Mouse (Mus musculus): Measurements from ENCODE around the gene Pknox2. TPM values are rescaled to one million over a fixed set of nuclear protein-coding genes. Genes with fewer than 3 reads are reported as not detected.

Gene Pknox2
- polyA plus RNA-seq, 2 experiments from 2014 or later: not detected

DNA sequence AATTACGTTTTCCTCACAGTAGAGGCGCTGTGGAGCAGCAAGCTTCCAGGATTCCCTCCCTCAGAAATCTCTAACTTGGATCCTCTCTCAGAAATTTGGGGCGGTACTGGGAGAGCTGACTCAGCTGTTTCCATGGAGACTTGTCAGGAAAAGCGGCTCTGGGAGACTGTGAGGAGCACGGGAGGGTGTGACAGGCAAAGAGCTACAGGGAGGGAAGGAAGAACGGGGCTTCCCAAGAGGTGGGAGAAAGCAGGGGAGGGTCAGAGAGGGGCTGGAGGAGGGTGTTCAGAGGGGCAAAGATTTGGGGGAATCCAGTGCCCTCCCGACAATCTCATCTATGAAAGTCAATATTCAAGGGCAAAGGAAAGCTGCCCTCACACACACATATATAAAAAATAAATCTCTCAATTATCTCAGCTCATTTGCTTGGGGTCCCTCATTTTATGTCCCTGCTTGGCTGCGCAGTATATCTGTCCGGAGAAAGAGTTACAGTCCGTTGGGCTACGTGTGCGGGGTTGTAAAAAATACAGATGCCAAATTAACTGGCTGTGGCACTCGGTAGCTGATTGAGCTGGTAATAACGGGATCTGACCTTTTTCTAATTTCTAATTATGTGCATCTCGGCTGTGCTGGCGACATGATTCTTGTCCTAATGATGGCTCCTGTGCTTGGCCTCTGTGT lies 213.3 kb downstream of the Pknox2 start:
- no peak for ATAC-seq

DNA sequence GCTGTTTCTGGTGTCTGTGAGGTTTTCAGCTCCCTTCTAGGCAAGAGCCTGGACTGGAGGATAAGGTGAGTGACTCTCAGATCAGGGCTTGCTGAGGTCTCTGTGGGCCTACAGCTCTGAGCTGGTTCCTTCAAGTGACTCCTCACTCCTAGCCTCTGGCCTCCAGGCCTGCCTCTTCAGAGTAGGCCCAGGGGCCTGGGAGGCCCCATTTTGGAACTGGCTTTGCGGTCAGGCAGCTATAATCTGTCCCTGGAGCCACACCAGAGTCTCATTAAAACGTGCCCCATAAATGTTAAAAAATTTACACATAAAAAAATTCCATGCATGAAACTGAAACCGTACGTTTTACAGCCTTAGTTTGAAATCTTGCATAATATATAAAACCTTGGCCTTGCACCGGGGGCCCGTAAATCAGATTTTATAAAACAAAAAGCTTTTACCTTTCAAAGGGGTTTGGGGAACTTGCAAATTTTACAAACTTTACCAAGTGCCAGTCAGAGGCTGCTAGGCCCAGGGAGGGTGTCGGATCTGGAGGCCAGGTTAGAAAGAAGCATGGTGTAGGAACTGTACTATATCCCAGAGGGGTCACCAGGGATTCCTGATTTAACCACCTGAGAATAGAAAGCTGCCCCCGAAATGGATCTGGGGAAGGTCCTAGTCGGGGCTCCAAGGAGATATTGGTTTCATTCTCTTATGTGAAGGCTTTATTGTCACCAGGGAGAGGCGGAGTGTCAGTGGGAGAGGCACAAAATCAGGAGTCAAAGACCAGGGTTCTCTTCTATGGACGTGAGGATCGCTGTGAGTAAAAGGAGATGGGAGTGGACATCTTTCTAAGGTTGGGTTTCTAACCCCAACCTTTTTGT lies 214.0 kb downstream of the Pknox2 start:
- no peak for ATAC-seq

DNA sequence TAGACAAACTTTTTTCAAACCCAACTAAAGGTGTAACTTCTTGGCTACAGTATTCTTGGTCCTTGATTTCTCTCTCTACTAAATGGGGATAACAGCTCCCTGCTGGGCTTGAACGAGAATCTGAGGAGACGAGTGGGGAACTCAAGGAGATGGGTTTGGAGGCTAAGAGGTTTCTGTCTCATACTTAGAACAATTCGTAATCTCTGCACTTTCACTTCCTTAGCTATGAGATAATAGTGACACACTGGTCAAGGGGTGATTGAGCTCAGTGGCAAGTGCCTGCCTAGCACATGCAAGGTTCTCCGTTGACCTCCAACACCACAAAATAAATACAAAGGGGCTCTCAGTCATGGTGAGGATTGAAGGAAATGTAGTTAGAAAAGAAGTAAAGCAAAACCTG lies 215.6 kb downstream of the Pknox2 start:
- no peak for ATAC-seq

DNA sequence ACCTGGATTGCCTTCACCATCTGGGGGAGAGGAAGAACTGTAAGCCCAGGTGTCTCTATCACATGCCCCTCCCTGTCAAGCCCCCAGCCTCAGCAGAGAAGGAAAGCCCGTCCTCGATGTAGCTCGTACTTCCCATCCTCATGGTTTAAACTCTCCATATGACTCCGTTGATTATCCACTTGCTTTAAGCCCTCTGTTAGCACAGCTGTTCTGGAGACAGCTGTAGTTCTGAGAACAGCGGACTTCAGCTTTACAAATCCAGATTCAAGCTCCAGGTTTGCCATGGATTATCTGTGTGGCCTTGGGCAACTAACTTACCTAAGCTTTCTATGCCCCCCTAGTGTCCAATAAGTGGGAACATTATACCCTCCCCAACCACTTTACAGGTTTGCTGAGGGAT lies 223.5 kb downstream of the Pknox2 start:
- no peak for ATAC-seq

DNA sequence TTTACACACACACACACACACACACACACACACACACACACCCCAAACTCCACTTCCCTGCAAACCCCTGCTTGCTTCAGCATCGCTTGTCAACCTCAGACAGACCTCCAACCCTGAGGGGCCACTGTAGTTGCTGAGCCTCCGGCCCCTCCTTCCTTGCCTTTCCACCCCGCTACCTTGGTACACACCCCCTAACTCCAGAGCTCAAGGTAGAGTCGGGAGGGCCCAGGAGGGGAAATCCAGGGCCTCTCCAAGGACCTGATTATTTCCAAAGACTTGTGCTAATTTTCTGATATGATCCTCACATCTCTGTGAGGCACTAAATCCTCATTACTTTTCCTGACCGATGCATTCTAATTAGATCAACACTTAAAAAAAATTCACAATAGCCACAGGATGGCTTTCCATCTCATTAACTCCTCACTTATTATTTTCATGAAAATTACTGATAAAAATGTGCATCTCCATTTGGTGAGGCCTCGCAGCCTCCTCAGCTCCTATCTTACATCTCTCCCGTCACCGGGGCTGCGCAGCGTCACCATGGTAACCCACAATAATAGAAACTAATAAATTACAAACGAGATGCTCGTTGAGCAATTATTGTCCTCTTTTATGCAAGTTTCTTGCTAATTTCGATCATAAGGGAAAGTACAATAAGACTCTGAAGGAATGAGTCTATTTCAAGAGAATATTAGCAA lies 225.3 kb downstream of the Pknox2 start:
- no peak for ATAC-seq

- no peak for ATAC-seq
Measured at GRCm38 (mm10) chr9:36919472-36919871, 227.7 kb downstream of the Pknox2 start.

GRCm38 (mm10) chr9:36918582-36918981 lies 228.6 kb downstream of the Pknox2 start:
- ATAC-seq: no peak

- ATAC-seq: no peak
Measured at GRCm38 (mm10) chr9:36916915-36917314, 230.3 kb downstream of the Pknox2 start.

DNA sequence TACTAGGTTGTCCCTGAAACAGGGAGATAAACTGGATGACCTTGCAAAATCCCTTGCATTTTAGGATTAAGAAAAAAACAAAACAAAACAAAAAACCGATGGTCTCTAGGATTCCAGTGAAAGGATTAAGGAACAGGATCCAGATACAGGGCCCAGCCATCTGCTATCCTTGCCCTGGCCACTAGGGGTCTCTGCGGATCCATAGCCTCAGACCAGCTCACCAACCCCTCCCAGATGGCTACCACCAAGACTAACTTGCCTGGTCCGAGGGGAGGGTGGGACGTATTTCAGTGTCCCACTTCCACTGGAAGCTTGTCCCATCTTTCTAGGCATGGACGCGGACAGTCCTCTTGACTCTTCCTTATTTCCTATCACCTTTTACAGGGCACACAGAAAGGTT lies 230.8 kb downstream of the Pknox2 start:
- ATAC-seq: no peak

- no peak for ATAC-seq
Measured at GRCm38 (mm10) chr9:36905452-36905851, 241.8 kb downstream of the Pknox2 start.

- ATAC-seq: no peak
Measured at GRCm38 (mm10) chr9:36900464-36900863, 246.7 kb downstream of the Pknox2 start.

DNA sequence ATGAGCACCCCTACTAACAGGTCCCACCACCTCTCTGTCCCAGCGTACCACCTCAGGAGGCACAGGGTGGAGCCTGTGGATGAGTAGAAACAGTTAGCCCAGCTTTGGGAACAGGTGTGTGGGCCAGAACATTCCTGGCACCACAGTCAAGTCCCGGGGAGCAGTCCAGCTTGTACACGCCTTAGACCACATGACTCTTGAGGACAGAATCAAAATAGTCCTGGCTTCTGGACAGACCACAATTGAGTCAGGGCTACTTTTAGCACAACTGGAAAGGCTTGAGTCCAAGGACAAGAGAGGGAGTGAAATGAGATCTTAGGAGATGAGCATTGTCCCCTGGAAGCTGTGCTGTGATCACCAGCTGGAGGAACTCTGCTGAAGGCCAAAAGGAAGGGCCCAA lies 248.6 kb downstream of the Pknox2 start:
- ATAC-seq: no peak

- ATAC-seq: no peak
Measured at GRCm38 (mm10) chr9:36895009-36895693, 252.1 kb downstream of the Pknox2 start.

- ATAC-seq: no peak
Measured at GRCm38 (mm10) chr9:36894242-36894641, 253.0 kb downstream of the Pknox2 start.

DNA sequence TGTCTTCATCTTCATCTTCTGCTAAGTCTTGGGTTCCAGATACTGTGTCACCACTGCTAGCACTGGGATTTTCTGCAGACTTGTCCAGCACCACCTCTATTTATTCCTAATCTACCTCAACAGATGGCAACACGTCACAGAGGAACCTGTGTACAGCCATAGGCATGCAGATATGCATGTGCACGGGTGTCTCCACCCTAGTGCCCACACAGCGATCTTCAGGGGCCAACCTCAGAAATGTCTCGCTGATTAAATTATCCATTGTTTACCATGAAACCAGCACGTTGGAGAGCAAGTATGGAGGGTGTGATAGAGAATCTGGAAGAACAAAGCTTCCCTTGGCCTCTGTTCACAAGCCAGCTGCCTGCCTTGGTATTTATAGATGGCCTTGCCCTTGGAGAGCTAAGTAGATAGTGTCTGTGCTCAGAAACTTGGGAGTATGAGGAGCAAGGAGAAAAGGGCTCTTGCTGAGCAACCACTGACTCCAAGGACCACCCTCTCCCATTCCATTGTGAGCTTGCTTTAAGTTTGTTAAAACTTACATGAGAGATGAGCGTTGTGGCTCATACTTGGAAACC lies 253.7 kb downstream of the Pknox2 start:
- no peak for ATAC-seq

GRCm38 (mm10) chr9:36890552-36890951 lies 256.7 kb downstream of the Pknox2 start:
- ATAC-seq: no peak

- ATAC-seq: no peak
Measured at GRCm38 (mm10) chr9:36885237-36885636, 262.0 kb downstream of the Pknox2 start.

- ATAC-seq: no peak
Measured at GRCm38 (mm10) chr9:36883569-36883968, 263.6 kb downstream of the Pknox2 start.

GRCm38 (mm10) chr9:36882034-36882745 lies 265.0 kb downstream of the Pknox2 start:
- ATAC-seq: no peak

- no peak for ATAC-seq
Measured at GRCm38 (mm10) chr9:36881615-36882014, 265.6 kb downstream of the Pknox2 start.

DNA sequence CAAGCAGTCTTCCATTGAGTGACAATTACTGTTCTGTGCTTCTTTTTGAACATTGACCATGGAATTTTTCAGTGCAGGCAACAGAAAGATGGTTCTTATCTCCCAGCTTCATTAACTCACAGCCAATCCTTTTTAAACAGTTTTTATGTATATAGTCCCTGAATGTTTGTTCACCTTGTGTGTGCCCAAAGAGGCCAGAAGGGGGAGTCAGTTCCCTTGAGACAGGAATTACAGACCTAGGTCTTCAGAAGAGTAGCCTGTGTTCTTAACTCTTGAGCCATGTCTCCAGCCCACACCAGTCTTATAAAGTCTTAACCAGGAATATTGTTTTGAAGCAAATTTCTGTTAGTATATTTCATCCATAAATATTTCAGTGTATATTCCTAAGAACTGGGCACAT lies 270.4 kb downstream of the Pknox2 start:
- ATAC-seq: no peak

GRCm38 (mm10) chr9:36876313-36876712 lies 270.9 kb downstream of the Pknox2 start:
- ATAC-seq: no peak
